8 mouse cellular contexts compared by ENCODE assay signal in the genomic region with DNA sequence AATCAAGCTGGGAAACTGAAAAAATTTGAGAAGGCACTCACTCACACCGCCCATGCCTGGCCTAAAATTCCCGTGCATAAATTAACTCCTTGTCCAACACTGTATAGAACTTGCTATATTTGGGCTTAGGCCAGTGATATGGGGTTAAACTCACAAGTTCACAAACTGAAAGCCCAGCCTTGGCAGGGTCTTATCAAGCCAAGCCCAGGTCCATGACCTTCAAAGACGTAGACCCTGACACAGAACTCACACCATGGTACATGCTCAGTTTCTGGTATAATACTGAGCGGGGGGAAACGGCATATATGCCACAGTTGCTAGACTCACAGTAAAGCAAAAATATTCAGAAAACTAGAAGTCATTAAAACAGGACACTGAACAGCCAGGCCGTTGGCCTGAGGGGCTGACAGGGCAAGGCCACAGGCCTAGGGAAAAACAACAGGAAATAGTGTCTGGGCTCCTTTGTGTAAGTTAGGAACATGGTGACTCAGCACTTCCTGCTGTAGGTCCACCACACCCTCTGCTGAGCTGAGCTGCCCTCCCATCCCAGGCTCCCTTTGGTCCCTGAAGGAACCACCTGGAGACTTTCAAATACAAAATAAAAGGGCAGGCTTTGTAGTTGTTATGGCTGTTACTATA. TPM values are rescaled to one million over a fixed set of nuclear protein-coding genes. Genes with fewer than 3 reads are reported as not detected.
DNase-seq lines count a peak whose midpoint lies in the region; ATAC-seq and TF ChIP-seq lines count a peak whose summit lies in the region.

No protein-coding gene starts in this region.

- DNase-seq in testis, postnatal 10 days (ENCODE audit: low spot score) = no peak
- peak; percentile 55 for DNase-seq in embryonic facial prominence, embryonic 14.5 days (ENCODE audit: low spot score)
- DNase-seq in kidney, adult 11 months = peak; percentile 54
- peak; percentile 30 for DNase-seq in yolk sac, embryonic 10.5 days (ENCODE audit: low spot score)
- DNase-seq in left cerebral cortex, postnatal 36 days (ENCODE audit: low spot score in 2 of 2) = no peak
- DNase-seq in left cerebral cortex, adult 11 months (ENCODE audit: low spot score) = no peak

- no peaks in the 10 kb centered on the region for H3K9me3 ChIP-seq in embryonic facial prominence, embryonic 14.5 days (ENCODE audit: control insufficient read depth, low read length)
- H3K9me3 ChIP-seq in lung, embryonic 15.5 days = no peaks in the 10 kb centered on the region

- no peaks in the 10 kb centered on the region; the same call in 1 of the 2 replicates for H3K4me1 ChIP-seq in testis, adult 2 months (ENCODE audit: control insufficient read depth, insufficient read depth, low read length)
- no peaks in the 10 kb centered on the region for H3K4me1 ChIP-seq in embryonic facial prominence, embryonic 14.5 days (ENCODE audit: control insufficient read depth, insufficient read depth, low read length)
- H3K4me1 ChIP-seq in lung, embryonic 15.5 days = no peaks in the 10 kb centered on the region; the same call in 1 of the 2 replicates

- TF ChIP-seq POLR2A in testis, adult 2 months (IDR thresholded peaks at IDR 0.05; ENCODE audit: control insufficient read depth, low read depth, low read length) = no peak

- ATAC-seq in embryonic facial prominence, embryonic 14.5 days (ENCODE audit: low read depth) = no peak
- ATAC-seq in lung, embryonic 15.5 days (ENCODE audit: borderline replicate concordance, extremely low read depth, low FRiP score, low TSS enrichment) = peak; percentile 75

- WGBS in embryonic facial prominence, embryonic 14.5 days = 74% methylated on average over 6 of the region's 6 CpGs
- WGBS in lung, embryonic 15.5 days = 66% methylated on average over 6 of the region's 6 CpGs

- H3K4me2 ChIP-seq in embryonic facial prominence, embryonic 14.5 days (ENCODE audit: low read depth, low read length) = no peak overlapping the region
- no peak overlapping the region for H3K4me2 ChIP-seq in lung, embryonic 15.5 days

- no peaks in the 10 kb centered on the region for H3K36me3 ChIP-seq in testis, adult 2 months (ENCODE audit: control insufficient read depth, insufficient read depth, low read length)
- no peaks in the 10 kb centered on the region for H3K36me3 ChIP-seq in embryonic facial prominence, embryonic 14.5 days (ENCODE audit: control insufficient read depth, insufficient read depth, low read length)
- H3K36me3 ChIP-seq in lung, embryonic 15.5 days = no peaks in the 10 kb centered on the region

- no peak overlapping the region for H3K4me3 ChIP-seq in testis, adult 2 months (ENCODE audit: control insufficient read depth, low read depth, low read length)
- H3K4me3 ChIP-seq in embryonic facial prominence, embryonic 14.5 days (ENCODE audit: low read depth, low read length) = no peak overlapping the region
- no peak overlapping the region for H3K4me3 ChIP-seq in lung, embryonic 15.5 days

- intact Hi-C loops in left cerebral cortex, postnatal 36 days (cut with DNase I) = no loop called here

- TF ChIP-seq CTCF in testis, adult 2 months (IDR thresholded peaks at IDR 0.05; ENCODE audit: control insufficient read depth, insufficient read depth, insufficient replicate concordance, low read depth, low read length) = no peak

- no peaks in the 10 kb centered on the region for H3K27me3 ChIP-seq in testis, adult 2 months (ENCODE audit: control insufficient read depth, insufficient read depth, low read length)
- no peaks in the 10 kb centered on the region for H3K27me3 ChIP-seq in embryonic facial prominence, embryonic 14.5 days (replicated peaks; ENCODE audit: control insufficient read depth, insufficient read depth, low read length)
- no peaks in the 10 kb centered on the region for H3K27me3 ChIP-seq in lung, embryonic 15.5 days

- no peak overlapping the region for H3K9ac ChIP-seq in embryonic facial prominence, embryonic 14.5 days (ENCODE audit: low read depth, low read length)
- H3K9ac ChIP-seq in lung, embryonic 15.5 days = no peak overlapping the region

- H3K27ac ChIP-seq in testis, adult 2 months (ENCODE audit: control insufficient read depth, insufficient read depth, low read depth, low read length) = peak overlapping the region; percentile 32
- H3K27ac ChIP-seq in embryonic facial prominence, embryonic 14.5 days (replicated peaks; ENCODE audit: low read depth, low read length) = peak overlapping the region; percentile 65
- peak overlapping the region; percentile 31; the same call in 1 of the 2 replicates for H3K27ac ChIP-seq in lung, embryonic 15.5 days

RNA-seq across cellular contexts. Expression of gene Cfap54, which starts 12.3 kb away (rescaled TPM):
- 12.7 and 14.2 TPM in 2 replicates for polyA plus RNA-seq in testis, adult 2 months (2012; rRNA removed)
- 0.75 and 1.8 TPM in 2 replicates for polyA plus RNA-seq in embryonic facial prominence, embryonic 14.5 days (2014; fragmentation: Nextera tagmentation; extraction: Ambion mirVana)
- 0.79 and 1.5 TPM in 2 replicates for polyA plus RNA-seq in lung, embryonic 15.5 days (2015; fragmentation: Nextera tagmentation; extraction: Ambion mirVana)
- total RNA-seq in left cerebral cortex, postnatal 36 days (2021) = 10 to 100 TPM; 15.8 to 26.5 TPM

Comparison
In these comparisons a context has a peak if more than half of its experiments do, and no peak if none do; other contexts are left out.
1. DNase-seq: peak in embryonic facial prominence, embryonic 14.5 days (single experiment), kidney, adult 11 months (single experiment) and yolk sac, embryonic 10.5 days (single experiment); none in testis, postnatal 10 days (single experiment), left cerebral cortex, postnatal 36 days (0 of 2) and left cerebral cortex, adult 11 months (single experiment).
2. Peak in every context shown above with its lines, with median percentiles within 50 percentile points of each other: H3K27ac ChIP-seq.